Mouse (Mus musculus): ENCODE measurements around the gene Gm15557.

Gene Gm15557

DNA sequence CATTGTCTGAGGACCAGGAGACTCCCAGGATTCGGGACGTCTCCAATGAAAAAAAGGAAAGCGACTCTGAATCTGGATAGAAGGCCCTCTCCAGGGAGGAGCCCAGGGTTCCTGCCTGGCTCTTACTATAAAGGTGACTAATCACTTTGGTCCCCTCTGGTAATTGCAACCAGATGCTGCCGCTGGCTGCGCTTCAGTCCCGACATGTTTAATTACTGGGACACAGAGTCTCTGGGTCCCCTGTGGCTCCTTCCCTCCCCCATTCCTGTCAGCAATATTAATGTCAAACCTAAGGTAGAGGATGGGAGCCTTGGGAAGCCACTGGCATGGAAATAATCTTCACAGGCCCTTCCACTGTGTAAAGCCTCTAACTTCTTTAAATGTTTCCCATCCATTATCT lies 8.8 kb downstream of the Gm15557 start:
- DNase-seq (ENCODE audit: low read depth, low spot score): no peak

DNA sequence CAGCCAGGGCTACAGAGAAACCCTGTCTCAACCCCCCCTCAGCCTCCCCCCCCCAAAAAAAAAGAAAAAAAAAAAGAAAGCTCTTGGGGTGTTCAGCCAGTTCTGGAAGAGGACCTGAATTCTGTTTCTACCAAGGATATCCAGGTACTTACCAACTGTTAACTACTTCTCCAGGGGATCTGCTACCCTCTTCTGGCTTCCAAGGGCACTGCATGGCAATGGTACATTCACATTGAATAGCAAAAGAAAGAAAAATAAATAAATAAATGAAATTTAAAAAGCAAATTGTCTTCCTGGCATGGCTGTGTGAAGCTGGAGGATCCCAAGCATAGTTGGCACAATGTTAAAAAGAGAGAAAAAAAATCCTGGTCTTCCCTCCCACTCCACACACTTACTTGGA lies 11.5 kb downstream of the Gm15557 start:
- no peak for DNase-seq (ENCODE audit: low read depth, low spot score)

DNA sequence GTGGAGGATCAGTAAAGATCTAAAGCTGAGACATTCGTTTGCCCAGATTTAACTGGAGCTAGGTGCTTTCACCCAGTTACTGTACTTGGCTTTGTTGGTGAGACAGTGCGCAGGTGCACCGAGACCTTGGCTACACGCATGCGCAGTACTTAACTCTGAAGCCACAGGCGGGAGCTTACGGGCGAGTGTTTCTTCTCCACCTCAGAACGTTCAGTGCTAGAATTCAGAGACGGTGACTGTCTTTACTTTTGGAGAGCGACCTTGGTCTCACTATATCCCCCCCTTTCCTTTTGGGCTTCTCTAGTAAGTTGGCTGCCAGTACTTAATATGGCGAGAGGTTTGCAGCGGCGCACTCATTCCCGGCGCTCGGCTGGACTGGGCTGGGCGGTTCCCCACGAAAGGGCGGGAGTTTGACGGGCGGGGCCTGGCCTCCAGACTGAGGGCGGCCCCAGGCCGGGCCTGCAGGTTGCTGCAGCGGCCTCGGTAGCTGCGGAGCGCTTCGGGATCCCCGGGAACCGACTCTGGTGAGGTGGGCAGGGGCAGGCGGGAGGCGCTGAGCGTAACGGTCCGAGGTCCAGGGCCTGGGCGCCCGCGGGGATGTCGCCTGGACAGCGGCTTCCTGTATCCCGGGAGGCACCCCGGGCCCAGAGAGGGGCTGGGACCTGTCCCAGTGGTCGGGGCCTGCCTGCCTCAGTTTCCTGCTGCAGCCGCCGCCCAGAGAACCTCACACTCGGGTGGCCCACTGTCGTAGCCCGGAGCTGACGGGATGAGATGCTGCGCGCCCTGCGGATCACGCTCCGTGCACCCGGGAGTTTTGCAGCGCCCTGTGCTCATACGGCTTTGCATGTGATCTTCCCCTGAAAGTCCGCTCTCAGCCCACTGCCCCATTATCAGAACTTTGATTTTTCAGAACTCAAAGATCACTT lies 15.9 kb downstream of the Gm15557 start, which contains the start of gene Cep250:
Cep250 (plus strand) TSS at position 325 of the 926 bp plus-strand sequence.
- peak; percentile 79 for DNase-seq (ENCODE audit: low read depth, low spot score)

DNA sequence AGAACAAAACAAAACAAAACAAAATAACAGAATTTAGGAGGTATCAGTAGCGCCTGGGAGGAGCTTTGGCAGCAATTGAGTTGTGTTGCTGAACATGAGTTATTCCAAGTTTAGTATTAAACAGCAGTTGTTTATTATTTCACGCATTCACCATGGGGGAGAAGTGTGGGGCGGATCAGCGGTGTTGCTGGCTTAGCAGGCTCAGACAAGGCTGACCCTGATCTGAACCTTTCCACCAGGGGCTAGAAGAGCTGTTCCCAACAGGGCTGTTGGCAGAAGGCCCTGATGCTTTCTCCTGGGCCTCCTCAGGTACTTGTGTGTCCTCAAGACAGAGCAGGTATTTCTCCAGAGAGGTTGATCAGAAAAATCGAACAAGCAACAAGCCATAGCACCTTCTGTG lies 19.5 kb downstream of the Gm15557 start:
- DNase-seq (ENCODE audit: low read depth, low spot score): no peak

DNA sequence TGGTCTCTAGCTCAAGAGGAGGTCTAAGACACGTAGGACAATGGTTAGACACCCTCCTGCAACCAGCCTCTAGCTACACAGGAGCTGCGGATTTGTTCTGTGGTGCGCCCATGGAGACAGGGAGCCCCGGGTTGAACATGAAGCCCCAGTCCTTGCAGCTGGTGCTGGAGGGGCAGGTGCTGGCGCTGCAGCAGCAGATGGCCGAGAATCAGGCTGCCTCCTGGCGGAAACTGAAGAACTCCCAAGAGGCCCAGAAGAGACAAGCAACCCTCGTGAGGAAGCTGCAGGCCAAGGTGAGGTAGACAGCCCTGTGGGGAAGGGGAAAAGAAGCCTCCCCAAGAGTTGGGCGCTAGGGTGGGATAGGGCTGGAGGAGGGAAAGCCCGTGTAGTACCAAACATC lies 21.3 kb downstream of the Gm15557 start:
- no peak for DNase-seq (ENCODE audit: low read depth, low spot score)

DNA sequence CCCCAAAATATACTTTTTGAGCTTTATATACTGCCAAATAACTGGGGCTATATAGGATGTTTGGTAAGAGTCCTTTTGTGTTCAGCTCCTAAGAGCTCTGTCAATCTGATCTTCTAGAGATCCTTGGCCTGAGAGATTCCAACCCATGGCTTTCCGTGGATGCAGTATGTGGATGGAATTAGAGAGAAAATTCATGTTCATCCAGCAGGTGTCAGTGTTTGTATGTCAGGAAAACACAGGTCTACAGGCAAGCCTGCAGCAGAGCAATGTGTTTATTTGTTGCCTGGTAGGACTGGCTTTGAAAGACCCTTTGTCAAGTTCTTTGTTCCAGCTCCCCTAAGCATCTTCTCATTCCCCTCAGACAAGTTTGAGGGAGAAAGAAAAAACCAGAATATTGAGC lies 22.5 kb downstream of the Gm15557 start:
- no peak for DNase-seq (ENCODE audit: low read depth, low spot score)

DNA sequence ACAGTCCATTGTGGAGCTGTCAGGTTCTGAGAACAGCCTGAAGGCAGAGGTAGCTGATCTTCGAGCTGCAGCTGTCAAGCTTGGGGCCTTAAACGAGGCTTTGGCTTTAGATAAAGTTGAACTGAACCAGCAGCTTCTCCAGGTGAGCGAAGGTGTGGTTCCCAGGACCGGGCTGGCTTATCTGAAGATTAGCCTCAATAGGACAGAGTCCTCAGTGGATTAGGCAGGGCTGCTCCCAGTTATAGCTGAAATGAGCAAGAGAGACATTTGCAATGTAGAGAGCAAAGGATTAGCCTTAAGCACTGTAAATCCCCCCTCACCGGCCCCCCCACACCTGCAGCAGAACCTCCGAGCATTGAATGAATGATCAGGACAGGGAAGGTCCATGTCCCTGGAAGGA lies 32.8 kb downstream of the Gm15557 start:
- no peak for DNase-seq (ENCODE audit: low read depth, low spot score)

DNA sequence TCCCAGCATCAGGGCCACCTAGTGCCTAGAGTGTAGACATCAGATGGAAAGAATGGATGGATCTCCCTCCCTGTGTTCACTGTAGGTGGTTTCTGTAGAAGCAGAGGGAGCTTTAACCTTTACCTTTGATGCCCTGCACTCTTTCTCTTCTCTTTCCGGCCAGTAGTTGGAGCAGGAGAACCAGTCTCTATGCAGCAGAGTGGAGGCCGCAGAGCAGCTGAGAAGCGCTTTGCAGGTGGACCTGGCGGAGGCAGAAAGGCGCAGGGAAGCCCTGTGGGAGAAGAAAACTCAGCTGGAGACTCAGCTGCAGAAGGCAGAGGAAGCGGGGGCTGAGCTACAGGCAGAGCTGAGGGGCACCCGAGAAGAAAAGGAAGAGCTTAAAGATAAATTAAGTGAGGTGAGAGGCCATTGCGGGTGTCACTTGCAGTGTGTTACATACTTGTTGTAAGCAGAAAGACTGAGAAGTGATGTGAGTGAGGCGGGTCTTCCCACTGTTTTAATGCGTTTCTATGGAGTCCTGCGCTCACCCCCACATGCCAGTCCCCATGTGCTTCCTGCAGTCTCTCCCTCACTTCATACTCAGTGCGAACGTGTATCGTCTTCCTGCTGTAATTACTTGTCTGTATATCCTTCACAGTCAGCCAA lies 33.7 kb downstream of the Gm15557 start:
- no peak for DNase-seq (ENCODE audit: low read depth, low spot score)

DNA sequence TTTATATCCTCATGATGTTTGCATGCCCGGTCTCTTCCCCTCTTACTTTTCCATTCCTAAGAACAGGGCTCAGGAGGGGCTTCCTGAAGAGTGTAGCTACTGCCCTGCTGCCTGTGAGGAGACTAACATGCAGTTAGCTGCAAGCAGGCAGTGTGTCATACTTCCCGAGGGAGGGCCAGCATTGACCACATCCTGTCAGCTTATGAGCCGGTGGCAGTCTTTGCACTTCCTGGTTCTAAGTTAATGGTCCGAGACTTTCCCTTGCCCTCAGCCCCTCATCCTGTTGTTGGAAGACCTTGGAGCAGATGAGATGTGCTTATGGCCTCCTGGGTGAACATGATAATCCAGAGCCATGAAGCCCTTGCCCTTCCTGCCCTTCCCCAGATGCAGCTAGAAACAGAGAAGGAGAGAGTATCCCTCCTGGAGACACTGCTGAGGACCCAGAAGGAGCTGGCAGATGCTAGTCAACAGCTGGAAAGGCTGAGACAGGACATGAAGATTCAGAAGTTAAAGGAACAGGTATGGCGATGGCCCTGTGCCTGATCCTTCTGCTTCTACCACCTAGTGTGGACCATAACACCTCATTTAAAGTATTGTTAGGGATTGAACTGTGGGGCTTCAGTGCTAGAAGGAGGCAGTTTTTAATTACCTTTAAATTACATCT lies 38.9 kb downstream of the Gm15557 start:
- DNase-seq (ENCODE audit: low read depth, low spot score): no peak

DNA sequence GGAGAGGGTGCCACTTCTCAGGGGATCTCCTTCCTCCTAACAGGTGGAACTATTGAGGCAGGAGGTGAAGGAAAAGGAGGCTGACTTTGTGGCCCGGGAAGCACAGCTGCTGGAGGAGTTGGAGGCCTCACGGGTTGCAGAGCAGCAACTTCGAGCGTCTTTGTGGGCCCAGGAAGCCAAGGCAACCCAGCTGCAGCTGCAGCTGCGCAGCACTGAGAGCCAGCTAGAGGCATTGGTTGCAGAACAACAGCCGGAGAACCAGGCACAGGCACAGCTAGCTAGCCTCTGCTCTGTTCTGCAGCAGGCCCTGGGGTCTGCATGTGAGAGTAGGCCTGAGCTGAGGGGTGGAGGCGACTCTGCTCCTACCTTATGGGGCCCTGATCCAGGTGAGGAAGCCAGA lies 45.2 kb downstream of the Gm15557 start:
- DNase-seq (ENCODE audit: low read depth, low spot score): no peak

DNA sequence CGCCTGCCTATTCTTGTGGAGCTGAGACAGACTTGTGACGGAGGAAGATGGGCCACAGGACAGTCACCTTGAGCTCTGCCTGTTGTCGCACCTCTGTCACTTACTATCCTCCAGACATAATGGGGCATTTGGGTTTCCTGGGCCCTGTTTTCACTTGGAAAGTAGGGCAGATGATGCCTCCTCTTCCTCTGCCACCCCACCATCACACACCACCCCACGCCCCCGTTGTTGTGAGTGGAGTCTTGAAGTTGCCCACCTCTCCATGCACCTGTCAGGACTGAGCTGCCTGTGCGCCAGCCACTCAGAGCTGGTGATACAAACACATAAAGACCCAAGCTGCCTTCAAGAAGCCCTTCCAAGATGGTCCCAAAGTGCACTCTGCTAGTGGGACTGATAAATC lies 46.6 kb downstream of the Gm15557 start:
- DNase-seq (ENCODE audit: low read depth, low spot score): no peak

DNA sequence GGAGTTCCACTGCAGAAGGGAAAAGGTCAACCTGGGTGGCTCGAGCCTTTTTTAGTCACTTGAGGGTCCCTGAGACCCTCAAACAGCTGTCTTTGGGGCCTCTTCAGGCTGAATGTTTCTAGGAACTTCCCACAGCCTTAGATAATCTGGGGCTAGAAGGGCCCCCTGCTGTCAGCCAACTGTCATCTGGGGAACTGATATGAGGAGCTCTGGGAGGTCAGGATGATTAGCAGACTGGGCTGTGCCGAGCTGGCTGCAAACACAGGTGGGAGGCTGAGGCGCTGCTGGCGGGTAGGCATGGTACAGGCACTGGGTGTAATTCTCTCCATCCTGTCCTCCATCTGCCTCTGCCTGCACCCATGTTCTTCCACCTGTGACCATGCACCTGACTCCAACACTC lies 48.6 kb downstream of the Gm15557 start:
- no peak for DNase-seq (ENCODE audit: low read depth, low spot score)

DNA sequence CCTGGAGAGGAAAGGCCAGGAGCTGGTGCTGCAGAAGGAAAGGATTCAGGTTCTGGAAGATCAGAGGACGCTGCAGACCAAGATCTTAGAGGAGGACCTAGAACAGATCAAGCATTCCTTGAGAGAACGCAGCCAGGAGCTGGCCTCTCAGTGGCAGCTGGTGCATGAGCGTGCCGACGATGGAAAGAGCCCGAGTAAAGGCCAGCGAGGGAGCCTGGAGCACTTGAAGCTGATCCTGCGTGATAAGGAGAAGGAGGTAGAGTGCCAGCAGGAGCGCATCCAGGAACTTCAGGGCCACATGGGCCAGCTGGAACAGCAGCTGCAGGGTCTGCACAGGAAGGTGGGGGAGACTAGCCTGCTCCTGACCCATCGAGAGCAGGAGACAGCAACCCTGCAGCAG lies 50.6 kb downstream of the Gm15557 start:
- no peak for DNase-seq (ENCODE audit: low read depth, low spot score)

DNA sequence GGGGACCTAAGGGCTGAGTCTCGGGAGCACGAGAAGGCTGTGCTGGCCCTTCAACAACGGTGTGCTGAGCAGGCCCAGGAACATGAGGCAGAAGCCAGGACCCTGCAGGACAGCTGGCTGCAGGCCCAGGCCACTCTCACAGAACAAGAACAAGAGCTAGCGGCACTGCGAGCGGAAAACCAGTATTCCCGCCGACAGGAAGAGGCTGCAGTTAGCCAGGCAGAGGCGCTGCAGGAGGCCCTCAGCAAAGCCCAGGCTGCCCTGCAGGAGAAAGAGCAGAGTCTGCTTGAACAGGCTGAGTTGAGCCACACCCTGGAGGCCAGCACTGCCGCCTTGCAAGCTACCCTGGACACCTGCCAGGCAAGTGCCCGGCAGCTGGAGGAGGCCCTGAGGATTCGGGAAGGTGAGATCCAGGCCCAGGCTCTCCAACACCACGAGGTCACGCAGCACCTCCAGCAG lies 51.4 kb downstream of the Gm15557 start:
- DNase-seq (ENCODE audit: low read depth, low spot score): no peak

Measured in WW6 (cell line).